Mouse (Mus musculus) embryonic facial prominence, embryonic 15.5 days (tissue): ENCODE data around the gene Dzip1. TPM values are rescaled to one million over a fixed set of nuclear protein-coding genes. Genes with fewer than 3 reads are reported as not detected.

Experiments used
- ATAC-seq: fragments of 200-750 bp; cut with Nextera tagmentation; 2 replicates; pipeline ENCODE4 v1.8.0; 2017; ENCODE audit warnings: low read depth, moderate TSS enrichment; ENCODE audit not compliant: insufficient number of reproducible peaks, low FRiP score, low TSS enrichment
- H3K27ac ChIP-seq: fragments of 300-500 bp; sonication (generic); replicated peaks from 2 replicates; pipeline ENCODE4 v1.5.1; 2015; ENCODE audit warnings: mild to moderate bottlenecking, inconsistent platforms
- H3K27me3 ChIP-seq: fragments of 300-500 bp; sonication (generic); 2 replicates; pipeline ENCODE4 v1.6.1; 2015; ENCODE audit warnings: inconsistent platforms
- H3K36me3 ChIP-seq: fragments of 300-500 bp; sonication (generic); 2 replicates; pipeline ENCODE4 v1.6.1; 2015; ENCODE audit warnings: mild to moderate bottlenecking, inconsistent platforms
- H3K4me1 ChIP-seq: fragments of 300-500 bp; sonication (generic); 2 replicates; pipeline ENCODE4 v1.6.1; 2015; ENCODE audit warnings: inconsistent platforms
- H3K4me2 ChIP-seq: fragments of 300-500 bp; sonication (generic); replicated peaks from 2 replicates; pipeline ENCODE4 v1.6.1; 2015; ENCODE audit warnings: mild to moderate bottlenecking, inconsistent platforms
- H3K4me3 ChIP-seq: fragments of 300-500 bp; sonication (generic); replicated peaks from 2 replicates; pipeline ENCODE4 v1.5.1; 2015; ENCODE audit warnings: mild to moderate bottlenecking, inconsistent platforms
- H3K9ac ChIP-seq: fragments of 300-500 bp; sonication (generic); 2 replicates; pipeline ENCODE4 v1.6.1; 2015; ENCODE audit warnings: inconsistent platforms
- H3K9me3 ChIP-seq: fragments of 300-500 bp; sonication (generic); replicated peaks from 2 replicates; pipeline ENCODE4 v1.6.1; 2016; ENCODE audit warnings: inconsistent platforms
- WGBS: fragments of 180-500 bp; shearing (Covaris S2); methylation state at CpG from one replicate; pipeline ENCODE4 v1.1.7; 2015; 5-methylcytosine and 5-hydroxymethylcytosine counted together
- polyA plus RNA-seq: library from polyadenylated mRNA; unstranded; fragments of >200 nt; fragmentation: Nextera tagmentation; extraction: Ambion mirVana; gene quantifications from 2 replicates; pipeline ENCODE4 v1.2.1, GENCODE M21; 2015

The Dzip1 gene
- polyA plus RNA-seq, 1 experiment from 2014 or later = 24.0 TPM

DNA sequence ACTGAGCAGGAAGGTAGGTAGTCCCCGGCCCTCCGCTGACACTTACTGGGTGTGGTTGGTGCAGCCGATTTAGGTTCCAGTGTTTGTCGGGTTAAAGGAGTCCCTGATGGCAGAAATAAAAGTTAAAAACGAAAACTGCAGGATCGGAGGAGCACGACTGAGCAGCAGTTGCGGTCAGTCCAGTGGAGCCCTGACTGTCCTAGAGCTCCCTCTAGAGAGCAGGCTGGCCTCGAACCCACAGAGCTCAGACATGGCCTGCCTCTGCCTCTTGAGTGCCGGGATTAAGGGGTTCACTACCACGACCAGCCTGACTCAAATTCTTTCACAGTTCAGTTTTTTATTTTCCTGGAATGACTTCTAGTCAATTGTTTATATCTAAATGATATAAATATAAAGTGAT, 25.3 kb downstream of the Dzip1 start:
- Histone ChIP-seq H3K4me1 (no peaks in the 10 kb centered on the region), H3K27me3 (no peaks in the 10 kb centered on the region), H3K27ac (no peak overlapping the region), H3K4me2 (no peak overlapping the region), H3K36me3 (peaks cover 63% of the 10 kb centered on the region), H3K9ac (no peak overlapping the region), H3K9me3 (0 out of 2 replicates have a peak, but pooled peaks cover 2% of the 10 kb centered on the region), H3K4me3 (no peak overlapping the region)
- 77% methylated on average over 11 of the region's 11 CpGs for whole genome bisulfite sequencing
- ATAC-seq = no peak

DNA sequence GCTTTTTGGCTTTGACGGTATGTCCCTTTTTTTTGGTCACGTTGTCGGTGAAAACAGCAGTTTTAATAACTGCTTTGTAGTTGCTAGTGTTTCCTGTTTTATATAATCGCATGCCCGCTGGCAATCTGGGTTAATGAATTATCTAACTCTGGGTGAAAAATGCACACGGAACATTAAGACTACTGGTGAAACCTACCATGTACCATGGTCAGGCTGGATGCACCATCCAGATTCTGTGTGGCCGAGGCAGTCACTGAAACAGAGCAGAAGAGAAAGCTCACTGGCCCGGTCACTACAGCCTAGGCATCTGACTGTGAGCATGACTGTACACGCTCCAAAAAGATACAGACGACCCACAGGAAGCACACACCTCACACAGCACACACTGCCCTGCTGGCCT, 29.6 kb downstream of the Dzip1 start:
- Histone ChIP-seq H3K27me3 (no peaks in the 10 kb centered on the region), H3K27ac (no peak overlapping the region), H3K4me3 (no peak overlapping the region), H3K9ac (no peak overlapping the region), H3K36me3 (peaks cover 50% of the 10 kb centered on the region), H3K4me1 (no peaks in the 10 kb centered on the region), H3K4me2 (no peak overlapping the region), H3K9me3 (no peaks in the 10 kb centered on the region)
- WGBS = 82% methylated on average over 10 of the region's 10 CpGs
- no peak for ATAC-seq

DNA sequence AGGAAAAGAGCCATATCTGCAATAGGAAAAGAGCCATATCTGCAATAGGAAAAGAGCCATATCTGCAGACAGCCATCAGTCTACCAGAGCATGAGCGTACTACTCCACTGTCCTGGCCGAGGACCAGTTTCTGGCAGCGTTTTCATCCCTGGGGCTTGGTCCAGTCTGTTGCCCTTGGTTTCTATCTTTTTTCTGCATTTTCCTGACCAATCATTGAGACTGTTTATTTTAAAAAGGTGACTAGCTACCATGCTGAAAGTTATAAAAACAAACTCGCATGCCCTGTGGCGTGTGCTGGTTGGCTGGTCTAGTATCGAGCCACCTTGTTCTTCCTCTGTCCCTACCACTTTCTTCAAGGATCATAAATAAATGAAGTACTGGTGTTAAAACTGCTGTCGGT, 30.0 kb downstream of the Dzip1 start:
- Histone ChIP-seq H3K27ac (no peak overlapping the region), H3K4me2 (no peak overlapping the region), H3K27me3 (no peaks in the 10 kb centered on the region), H3K9me3 (no peaks in the 10 kb centered on the region), H3K36me3 (peaks cover 47% of the 10 kb centered on the region), H3K4me1 (no peaks in the 10 kb centered on the region), H3K4me3 (no peak overlapping the region), H3K9ac (no peak overlapping the region)
- no peak for ATAC-seq
- WGBS = 89% methylated on average over 7 of the region's 7 CpGs

DNA sequence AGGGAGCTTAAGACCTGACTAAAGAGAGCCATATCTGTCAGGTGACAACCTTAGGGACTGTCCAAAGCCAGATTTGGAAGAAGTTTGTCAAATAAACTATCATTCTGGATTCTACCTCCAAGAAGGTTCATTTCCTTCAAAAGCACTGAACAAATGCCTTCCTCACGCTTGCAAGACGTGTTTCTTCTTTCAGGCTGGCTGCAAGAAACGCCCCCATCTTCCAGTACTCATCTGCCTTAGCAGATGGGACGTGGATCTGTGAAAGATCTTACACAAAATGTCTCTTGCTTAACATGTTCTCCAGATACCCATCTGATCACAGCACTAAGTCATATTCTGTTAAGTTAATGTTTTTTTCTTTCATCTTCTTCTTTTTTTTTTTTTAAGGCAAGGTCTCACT, 35.2 kb downstream of the Dzip1 start:
- H3K4me2 ChIP-seq = no peak overlapping the region
- H3K4me1 ChIP-seq = no peaks in the 10 kb centered on the region
- H3K9me3 ChIP-seq = no peaks in the 10 kb centered on the region
- no peak overlapping the region for H3K4me3 ChIP-seq
- no peaks in the 10 kb centered on the region for H3K27me3 ChIP-seq
- no peak overlapping the region for H3K9ac ChIP-seq
- WGBS = 83% methylated on average over 4 of the region's 4 CpGs
- no peak overlapping the region for H3K27ac ChIP-seq
- no peak for ATAC-seq
- peaks cover 53% of the 10 kb centered on the region for H3K36me3 ChIP-seq

DNA sequence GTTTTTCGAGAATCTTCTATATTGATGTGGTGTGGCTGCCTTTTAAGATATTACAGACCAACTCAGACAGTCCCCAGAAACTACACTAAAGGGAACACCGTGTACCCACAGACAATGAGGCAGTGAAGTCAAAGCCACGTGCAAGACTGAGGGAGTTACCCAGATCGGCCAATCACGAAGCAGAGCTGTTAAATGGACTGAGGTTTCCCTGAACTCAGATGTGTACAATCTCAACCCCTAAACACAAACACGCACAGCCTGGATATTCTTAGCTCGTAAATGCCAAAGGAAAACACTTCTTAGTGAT, 41.1 kb downstream of the Dzip1 start:
- Histone ChIP-seq H3K27me3 (no peaks in the 10 kb centered on the region), H3K4me1 (no peaks in the 10 kb centered on the region), H3K9me3 (no peaks in the 10 kb centered on the region), H3K36me3 (peaks cover 66% of the 10 kb centered on the region), H3K4me2 (no peak overlapping the region), H3K9ac (no peak overlapping the region), H3K4me3 (no peak overlapping the region), H3K27ac (no peak overlapping the region)
- 64% methylated on average over 7 of the region's 7 CpGs for WGBS
- no peak for ATAC-seq

DNA sequence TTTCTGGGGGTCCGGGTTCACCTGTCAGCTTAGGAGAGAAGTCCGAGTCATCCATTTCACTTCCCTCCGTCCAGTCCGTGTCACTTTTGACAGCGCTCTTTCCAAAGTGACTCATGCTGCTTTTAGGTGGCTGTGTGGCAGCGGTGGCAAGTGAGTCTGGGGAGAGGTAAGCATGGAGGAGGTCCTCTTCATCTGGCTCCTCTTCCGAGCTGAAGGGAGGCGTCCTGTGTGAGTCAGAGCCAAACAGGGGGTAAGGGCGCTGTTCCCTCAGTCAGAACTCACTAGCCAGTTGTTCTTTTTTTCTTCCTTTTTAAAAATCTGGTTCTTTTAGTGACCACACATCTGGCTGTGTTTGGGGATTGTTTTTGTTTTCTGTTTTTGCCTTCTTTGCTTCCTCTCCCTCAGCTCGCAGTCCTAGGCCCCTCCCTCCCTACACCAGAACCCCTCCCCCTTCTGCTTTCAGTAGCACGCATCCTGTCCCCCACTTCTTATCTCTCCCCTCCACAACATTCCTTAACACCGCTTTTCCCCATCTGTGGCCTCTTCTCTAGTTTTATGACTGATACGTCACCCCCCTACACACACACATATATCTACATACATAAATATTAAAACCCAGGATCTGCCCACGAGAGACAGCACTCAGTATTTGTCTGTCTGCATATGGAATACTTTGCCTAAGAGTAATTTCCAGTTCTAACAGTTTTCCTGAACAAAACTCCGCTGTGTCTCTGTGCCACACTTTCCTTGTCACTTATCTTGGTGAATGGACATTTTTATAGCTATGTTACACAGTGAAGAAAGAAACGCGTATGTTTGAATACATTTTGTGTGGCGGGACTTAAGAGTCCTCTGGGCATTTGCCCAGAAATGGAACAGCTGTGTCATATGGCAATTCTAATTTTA, 41.7 kb downstream of the Dzip1 start:
- 77% methylated on average over 18 of the region's 18 CpGs for WGBS
- Histone ChIP-seq H3K36me3 (peaks cover 67% of the 10 kb centered on the region), H3K27ac (no peak overlapping the region), H3K9ac (no peak overlapping the region), H3K4me3 (no peak overlapping the region), H3K27me3 (no peaks in the 10 kb centered on the region), H3K9me3 (no peaks in the 10 kb centered on the region), H3K4me1 (no peaks in the 10 kb centered on the region), H3K4me2 (no peak overlapping the region)
- ATAC-seq = no peak

DNA sequence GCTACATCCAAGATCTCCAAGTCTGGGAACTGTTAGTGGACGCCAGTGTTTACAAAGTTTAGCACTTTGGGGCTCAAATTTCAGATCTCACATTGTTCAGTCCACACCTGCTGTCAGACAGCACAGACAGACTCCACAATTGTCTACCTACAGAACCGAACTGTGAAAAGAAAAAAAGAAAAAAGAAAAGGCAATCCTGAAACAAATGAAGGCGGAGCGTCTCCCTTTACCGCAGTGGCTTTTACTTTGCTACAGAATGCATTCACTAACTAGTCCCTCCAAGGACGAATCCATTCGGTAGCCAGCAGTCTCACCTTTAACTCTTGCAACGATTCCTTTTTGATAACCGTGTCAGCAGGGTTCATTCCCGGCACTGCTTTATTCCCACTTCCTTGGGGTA, 44.6 kb downstream of the Dzip1 start:
- Histone ChIP-seq H3K9me3 (no peaks in the 10 kb centered on the region), H3K4me2 (no peak overlapping the region), H3K4me3 (no peak overlapping the region), H3K9ac (no peak overlapping the region), H3K27ac (no peak overlapping the region; the same call in 1 of the 2 replicates), H3K36me3 (peaks cover 55% of the 10 kb centered on the region), H3K4me1 (no peaks in the 10 kb centered on the region), H3K27me3 (no peaks in the 10 kb centered on the region)
- no peak for ATAC-seq
- 71% methylated on average over 10 of the region's 10 CpGs for WGBS

DNA sequence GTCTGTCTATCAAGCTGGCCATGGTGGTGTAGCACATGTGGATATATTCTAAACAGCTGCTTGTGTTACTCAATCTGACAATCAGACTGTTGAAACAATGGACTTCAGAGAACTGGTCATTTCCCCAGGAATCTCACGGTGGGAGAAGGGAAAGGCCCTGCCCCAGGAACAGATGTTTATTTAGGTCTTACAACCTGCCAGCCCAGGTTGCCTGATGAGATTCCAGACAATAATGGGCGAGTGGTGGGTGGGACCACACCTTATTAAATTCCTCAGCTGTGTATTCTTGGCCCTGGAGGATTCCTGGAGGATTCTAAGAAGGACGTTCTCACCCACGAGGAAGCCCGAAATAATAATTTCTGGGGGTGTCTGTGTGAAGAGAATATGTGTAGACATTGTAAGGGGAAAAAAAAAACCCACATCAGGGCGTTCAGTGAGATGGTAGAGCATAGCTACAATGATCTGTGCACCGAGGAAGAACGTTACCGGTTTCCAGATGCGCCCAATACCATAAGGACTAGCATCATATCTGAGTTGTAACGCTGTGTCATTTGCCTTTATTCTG, 46.8 kb downstream of the Dzip1 start:
- H3K36me3 ChIP-seq = peaks cover 44% of the 10 kb centered on the region
- 74% methylated on average over 11 of the region's 11 CpGs for WGBS
- no peak overlapping the region for H3K9ac ChIP-seq
- H3K9me3 ChIP-seq = no peaks in the 10 kb centered on the region
- no peak for ATAC-seq
- H3K4me1 ChIP-seq = no peaks in the 10 kb centered on the region
- no peaks in the 10 kb centered on the region for H3K27me3 ChIP-seq
- H3K4me3 ChIP-seq = no peak overlapping the region
- H3K4me2 ChIP-seq = no peak overlapping the region
- H3K27ac ChIP-seq = no peak overlapping the region

DNA sequence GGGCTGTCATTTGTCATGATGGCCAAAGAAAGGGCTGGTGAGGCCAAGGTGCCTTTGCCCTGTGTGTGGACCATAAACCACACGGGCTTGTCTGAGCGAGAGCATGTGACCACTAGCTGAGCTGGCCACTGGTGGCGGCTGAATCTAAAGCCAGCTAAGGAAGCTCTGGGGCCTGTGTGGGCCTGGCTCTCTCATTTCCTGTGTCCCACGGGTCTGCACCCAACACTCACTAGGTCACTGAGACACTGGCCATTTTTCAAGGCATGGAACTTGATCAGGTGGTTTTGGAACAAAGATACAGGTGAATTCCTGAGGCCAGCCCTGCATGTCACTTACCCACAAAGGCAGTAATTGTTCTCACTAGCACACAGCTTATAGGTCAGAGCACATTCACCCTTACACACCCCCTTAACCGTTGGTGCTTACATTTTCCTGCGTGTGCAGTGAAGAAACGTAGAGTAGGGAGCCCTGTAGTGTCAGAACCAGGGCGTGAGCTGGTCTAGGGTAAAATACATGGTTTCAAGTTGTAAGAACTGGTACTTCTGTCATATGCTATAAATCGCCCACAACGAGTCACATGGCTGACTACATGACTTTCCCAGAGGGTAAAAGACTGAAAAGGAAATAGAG, 50.4 kb downstream of the Dzip1 start:
- H3K4me1 ChIP-seq = no peaks in the 10 kb centered on the region
- no peak overlapping the region for H3K4me3 ChIP-seq
- no peak overlapping the region for H3K27ac ChIP-seq
- no peak overlapping the region for H3K4me2 ChIP-seq
- H3K9me3 ChIP-seq = no peaks in the 10 kb centered on the region
- H3K36me3 ChIP-seq = peaks cover 26% of the 10 kb centered on the region
- H3K27me3 ChIP-seq = no peaks in the 10 kb centered on the region
- no peak for ATAC-seq
- WGBS = 71% methylated on average over 10 of the region's 10 CpGs
- H3K9ac ChIP-seq = no peak overlapping the region

DNA sequence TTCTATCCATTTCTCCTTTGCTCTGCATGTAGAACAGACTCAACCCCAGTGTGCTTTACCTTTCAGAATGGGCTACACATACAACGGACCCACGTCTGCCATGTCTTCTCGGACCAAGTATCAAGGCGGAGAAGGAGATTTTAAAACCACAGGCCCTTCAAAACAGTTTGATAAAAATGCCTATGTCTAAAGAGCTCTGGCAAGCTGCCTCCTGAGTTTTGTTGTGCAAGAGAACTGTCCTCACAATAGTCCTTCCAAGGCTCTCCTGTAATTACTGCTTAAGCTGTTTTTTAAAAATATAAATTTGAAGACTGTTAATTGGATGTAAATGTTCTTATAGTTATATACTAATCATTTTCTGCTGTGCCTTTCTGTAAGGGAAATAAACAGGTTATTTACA, 51.1 kb downstream of the Dzip1 start:
- Histone ChIP-seq H3K4me1 (peaks cover 6% of the 10 kb centered on the region; the same call in 1 of the 2 replicates), H3K4me3 (no peak overlapping the region), H3K9me3 (no peaks in the 10 kb centered on the region), H3K9ac (no peak overlapping the region), H3K4me2 (no peak overlapping the region), H3K27me3 (no peaks in the 10 kb centered on the region), H3K27ac (no peak overlapping the region), H3K36me3 (peaks cover 18% of the 10 kb centered on the region)
- no peak for ATAC-seq
- WGBS = 91% methylated on average over 4 of the region's 4 CpGs

DNA sequence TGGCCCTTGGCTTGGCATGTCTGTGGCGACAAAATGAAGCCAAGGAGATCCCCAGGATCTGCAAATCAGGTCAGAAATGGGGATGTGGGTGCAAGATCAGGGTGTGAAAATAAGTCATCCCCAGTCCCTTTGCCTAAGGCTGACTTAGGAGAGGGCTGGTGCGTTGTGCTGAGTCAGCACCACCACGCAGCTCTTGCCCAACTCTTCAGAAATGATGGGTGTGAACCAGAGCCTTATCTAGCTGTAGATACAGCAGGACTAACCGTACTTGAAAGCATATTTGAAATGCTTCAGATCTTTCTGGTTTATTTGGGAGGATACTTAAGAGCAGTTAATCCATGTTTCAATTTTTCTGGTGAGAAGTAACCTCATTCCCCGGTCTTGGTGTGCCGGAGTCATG, 55.5 kb downstream of the Dzip1 start:
- 0 out of 2 replicates have a peak, but pooled peaks cover 6% of the 10 kb centered on the region for H3K36me3 ChIP-seq
- H3K4me3 ChIP-seq = no peak overlapping the region
- no peak overlapping the region for H3K4me2 ChIP-seq
- H3K4me1 ChIP-seq = peaks cover 20% of the 10 kb centered on the region
- no peak overlapping the region for H3K9ac ChIP-seq
- ATAC-seq = no peak
- H3K9me3 ChIP-seq = no peaks in the 10 kb centered on the region
- WGBS = 74% methylated on average over 6 of the region's 6 CpGs
- no peaks in the 10 kb centered on the region for H3K27me3 ChIP-seq
- H3K27ac ChIP-seq = no peak overlapping the region
